Mouse (Mus musculus): ENCODE measurements around the gene B020031M17Rik. TPM values are rescaled to one million over a fixed set of nuclear protein-coding genes. Genes with fewer than 3 reads are reported as not detected.

B020031M17Rik gene
- not detected for polyA plus RNA-seq (2014; fragmentation: Illumina TruSeq; extraction: RNeasy Lipid Tissue Mini Kit (QIAGEN cat#74804); ENCODE audit: low read depth, low replicate concordance)

GRCm38 (mm10) chr13:119950706-119951105 is at the start of gene B020031M17Rik:
B020031M17Rik (minus strand) TSS chr13:119950806.

GRCm38 (mm10) chr13:119929172-119929571 is 21.4 kb downstream of the B020031M17Rik start, which contains the start of gene Gm21761:
Gm21761 (minus strand) TSS chr13:119929272.

Other genes with a start within 250 kb of the B020031M17Rik start
- gene Nim1k, start 194.9 kb downstream of the B020031M17Rik start, polyA plus RNA-seq (2014; fragmentation: Illumina TruSeq; extraction: RNeasy Lipid Tissue Mini Kit (QIAGEN cat#74804); ENCODE audit: low read depth, low replicate concordance), result 0.60 TPM
- 74.8 TPM for gene Zfp131, start 159.9 kb downstream of the B020031M17Rik start, polyA plus RNA-seq (2014; fragmentation: Illumina TruSeq; extraction: RNeasy Lipid Tissue Mini Kit (QIAGEN cat#74804); ENCODE audit: low read depth, low replicate concordance)
- gene AF067063, start 120.6 kb downstream of the B020031M17Rik start, polyA plus RNA-seq (2014; fragmentation: Illumina TruSeq; extraction: RNeasy Lipid Tissue Mini Kit (QIAGEN cat#74804); ENCODE audit: low read depth, low replicate concordance), result not detected
- not detected for gene D13Ertd608e, start 114.8 kb downstream of the B020031M17Rik start, polyA plus RNA-seq (2014; fragmentation: Illumina TruSeq; extraction: RNeasy Lipid Tissue Mini Kit (QIAGEN cat#74804); ENCODE audit: low read depth, low replicate concordance)
- gene Tcstv1, start 56.0 kb downstream of the B020031M17Rik start, polyA plus RNA-seq (2014; fragmentation: Illumina TruSeq; extraction: RNeasy Lipid Tissue Mini Kit (QIAGEN cat#74804); ENCODE audit: low read depth, low replicate concordance), result not detected
- not detected for gene Gm21761, start 21.5 kb downstream of the B020031M17Rik start, polyA plus RNA-seq (2014; fragmentation: Illumina TruSeq; extraction: RNeasy Lipid Tissue Mini Kit (QIAGEN cat#74804); ENCODE audit: low read depth, low replicate concordance)
- gene Gm36079, start 76.2 kb upstream of the B020031M17Rik start, polyA plus RNA-seq (2014; fragmentation: Illumina TruSeq; extraction: RNeasy Lipid Tissue Mini Kit (QIAGEN cat#74804); ENCODE audit: low read depth, low replicate concordance), result not detected
- 4.5 TPM for gene Gm21188, start 101.4 kb upstream of the B020031M17Rik start, polyA plus RNA-seq (2014; fragmentation: Illumina TruSeq; extraction: RNeasy Lipid Tissue Mini Kit (QIAGEN cat#74804); ENCODE audit: low read depth, low replicate concordance)
- gene Gm20767, start 189.4 kb upstream of the B020031M17Rik start, polyA plus RNA-seq (2014; fragmentation: Illumina TruSeq; extraction: RNeasy Lipid Tissue Mini Kit (QIAGEN cat#74804); ENCODE audit: low read depth, low replicate concordance), result not detected
- gene Gm21818, start 221.6 kb upstream of the B020031M17Rik start, polyA plus RNA-seq (2014; fragmentation: Illumina TruSeq; extraction: RNeasy Lipid Tissue Mini Kit (QIAGEN cat#74804); ENCODE audit: low read depth, low replicate concordance), result not detected

Measured in sigmoid colon, adult 10 weeks (tissue).